Comparison of ENCODE assay signal across 19 mouse cellular contexts in the genomic region with DNA sequence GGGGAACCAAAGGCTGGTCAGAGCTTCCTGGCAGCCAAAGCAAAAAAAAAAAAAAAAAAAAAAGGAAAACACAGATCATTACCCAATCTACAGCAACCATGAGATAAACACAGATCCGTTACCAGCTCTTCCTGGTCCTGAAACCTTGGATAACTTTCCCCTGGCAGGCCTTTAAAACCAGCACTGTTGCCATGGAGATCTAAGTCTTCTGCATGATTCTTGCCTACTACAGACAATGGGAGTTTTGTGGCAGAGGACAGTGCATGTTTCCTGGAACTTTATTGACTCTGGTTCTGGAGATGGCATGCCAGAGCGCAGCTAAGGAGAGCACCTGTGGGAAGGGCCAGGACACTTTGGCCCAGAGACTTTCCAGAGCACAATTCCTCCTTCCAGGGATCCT. TPM values are rescaled to one million over a fixed set of nuclear protein-coding genes. Genes with fewer than 3 reads are reported as not detected.
DNase-seq lines count a peak whose midpoint lies in the region; ATAC-seq lines count a peak whose summit lies in the region.
"Had no signal": no experiment of that assay in that cellular context is flagged by ENCODE, and none has a peak within 500 bp of the region (broad histone marks: within the 10 kb centered on the region; RNA-seq: fewer than 3 reads in every experiment).

No protein-coding gene starts in this region.

- H3K27me3 ChIP-seq in hindbrain, embryonic 10.5 days (ENCODE audit: insufficient read depth, poor library complexity, severe bottlenecking): peaks cover 31% of the 10 kb centered on the region
- peaks cover 19% of the 10 kb centered on the region for H3K27me3 ChIP-seq in hindbrain, embryonic 11.5 days (ENCODE audit: control insufficient read depth, insufficient read depth, low read length)
- 0 out of 2 replicates have a peak, but pooled peaks cover 7% of the 10 kb centered on the region for H3K27me3 ChIP-seq in midbrain, embryonic 14.5 days (ENCODE audit: control insufficient read depth, insufficient read depth, low read length)
- H3K27me3 ChIP-seq in midbrain, embryonic 16.5 days (ENCODE audit: control insufficient read depth, insufficient read depth, low read depth, low read length): no peaks in the 10 kb centered on the region

- H3K4me1 ChIP-seq in hindbrain, embryonic 10.5 days (replicated peaks): peaks cover 51% of the 10 kb centered on the region
- 0 out of 2 replicates have a peak, but pooled peaks cover 3% of the 10 kb centered on the region for H3K4me1 ChIP-seq in hindbrain, embryonic 11.5 days (replicated peaks; ENCODE audit: control insufficient read depth, insufficient read depth, low read length)
- H3K4me1 ChIP-seq in midbrain, embryonic 14.5 days (ENCODE audit: control insufficient read depth, insufficient read depth, low read length): peaks cover 15% of the 10 kb centered on the region; the same call in 1 of the 2 replicates
- H3K4me1 ChIP-seq in midbrain, embryonic 16.5 days (ENCODE audit: control insufficient read depth, insufficient read depth, low read length): peaks cover 16% of the 10 kb centered on the region; the same call in 1 of the 2 replicates

- 0 out of 2 replicates have a peak overlapping the region, but pooled peaks have one; percentile 40 for H3K27ac ChIP-seq in hindbrain, embryonic 10.5 days
- H3K27ac ChIP-seq in hindbrain, embryonic 11.5 days (ENCODE audit: low read depth, low read length): no peak overlapping the region
- no peak overlapping the region for H3K27ac ChIP-seq in midbrain, embryonic 14.5 days (replicated peaks; ENCODE audit: low read depth, low read length)
- H3K27ac ChIP-seq in midbrain, embryonic 16.5 days (ENCODE audit: low read length): no peak overlapping the region
- H3K27ac ChIP-seq: heart, embryonic 10.5 days; hindbrain, embryonic 15.5 days; liver, embryonic 13.5 days; lung, embryonic 15.5 days; macrophage; midbrain, embryonic 12.5 days had no signal

- no peak for ATAC-seq in hindbrain, embryonic 11.5 days (ENCODE audit: low FRiP score)
- no peak for ATAC-seq in midbrain, embryonic 14.5 days (ENCODE audit: low FRiP score, low TSS enrichment)
- ATAC-seq in midbrain, embryonic 16.5 days: no peak
- ATAC-seq: intestine, embryonic 16.5 days had no signal

- no peak for DNase-seq in hindbrain, embryonic 10.5 days (ENCODE audit: low spot score)
- no peak for DNase-seq in hindbrain, embryonic 11.5 days (ENCODE audit: low spot score)
- peak; percentile 51 for DNase-seq in midbrain, embryonic 14.5 days
- peak; percentile 17 for DNase-seq in adipocyte (ENCODE audit: low spot score)
- no peak for DNase-seq in ovary, postnatal 10 days (ENCODE audit: low spot score)
- DNase-seq in frontal cortex, adult 2 months (ENCODE audit: extremely low spot score in 1 of 2, low spot score in 1 of 2): no peak
- DNase-seq: cerebellum, postnatal 14 days; gastrocnemius, postnatal 25 days; kidney, postnatal 36 days; layer of hippocampus, adult 9-11 months; liver, embryonic 13.5 days; right cerebral cortex, postnatal 4 days had no signal

- WGBS in hindbrain, embryonic 10.5 days: 49% methylated on average over 2 of the region's 2 CpGs
- WGBS in hindbrain, embryonic 11.5 days: 44% methylated on average over 2 of the region's 2 CpGs
- 42% methylated on average over 2 of the region's 2 CpGs for WGBS in midbrain, embryonic 14.5 days
- WGBS in midbrain, embryonic 16.5 days: 55% methylated on average over 2 of the region's 2 CpGs

- no peaks in the 10 kb centered on the region for H3K36me3 ChIP-seq in hindbrain, embryonic 10.5 days
- no peaks in the 10 kb centered on the region for H3K36me3 ChIP-seq in hindbrain, embryonic 11.5 days (ENCODE audit: control insufficient read depth, insufficient read depth, low read length)
- H3K36me3 ChIP-seq in midbrain, embryonic 14.5 days (ENCODE audit: control insufficient read depth, insufficient read depth, low read length): no peaks in the 10 kb centered on the region
- no peaks in the 10 kb centered on the region for H3K36me3 ChIP-seq in midbrain, embryonic 16.5 days (ENCODE audit: control insufficient read depth, insufficient read depth, low read length)
- H3K36me3 ChIP-seq: heart, embryonic 10.5 days; hindbrain, embryonic 15.5 days; liver, embryonic 13.5 days; lung, embryonic 15.5 days; midbrain, embryonic 12.5 days had no signal

- no peak overlapping the region for H3K4me3 ChIP-seq in hindbrain, embryonic 10.5 days
- H3K4me3 ChIP-seq in hindbrain, embryonic 11.5 days (ENCODE audit: low read depth, low read length): no peak overlapping the region
- no peak overlapping the region for H3K4me3 ChIP-seq in midbrain, embryonic 14.5 days (replicated peaks; ENCODE audit: low read depth, low read length)
- no peak overlapping the region for H3K4me3 ChIP-seq in midbrain, embryonic 16.5 days (ENCODE audit: low read depth, low read length)
- H3K4me3 ChIP-seq: heart, embryonic 10.5 days; hindbrain, embryonic 15.5 days; liver, embryonic 13.5 days; lung, embryonic 15.5 days; midbrain, embryonic 12.5 days had no signal

- no peak overlapping the region for H3K4me2 ChIP-seq in hindbrain, embryonic 11.5 days (replicated peaks; ENCODE audit: low read depth, low read length)
- no peak overlapping the region for H3K4me2 ChIP-seq in midbrain, embryonic 14.5 days (ENCODE audit: low read length)
- no peak overlapping the region for H3K4me2 ChIP-seq in midbrain, embryonic 16.5 days (ENCODE audit: low read length)
- H3K4me2 ChIP-seq: hindbrain, embryonic 15.5 days; liver, embryonic 13.5 days; lung, embryonic 15.5 days; midbrain, embryonic 12.5 days had no signal

- no peak overlapping the region for H3K9ac ChIP-seq in hindbrain, embryonic 11.5 days (ENCODE audit: low read depth, low read length)
- H3K9ac ChIP-seq in midbrain, embryonic 14.5 days (replicated peaks; ENCODE audit: low read length): no peak overlapping the region
- no peak overlapping the region for H3K9ac ChIP-seq in midbrain, embryonic 16.5 days (ENCODE audit: low read depth, low read length)
- H3K9ac ChIP-seq: hindbrain, embryonic 15.5 days; liver, embryonic 13.5 days; lung, embryonic 15.5 days; midbrain, embryonic 12.5 days had no signal

- H3K9me3 ChIP-seq in hindbrain, embryonic 10.5 days: no peaks in the 10 kb centered on the region
- no peaks in the 10 kb centered on the region for H3K9me3 ChIP-seq in hindbrain, embryonic 11.5 days (ENCODE audit: control insufficient read depth, low read length)
- no peaks in the 10 kb centered on the region for H3K9me3 ChIP-seq in midbrain, embryonic 14.5 days (ENCODE audit: control insufficient read depth, low read length)
- H3K9me3 ChIP-seq in midbrain, embryonic 16.5 days (replicated peaks; ENCODE audit: control insufficient read depth, low read length, poor library complexity, severe bottlenecking): no peaks in the 10 kb centered on the region
- H3K9me3 ChIP-seq: heart, embryonic 10.5 days; hindbrain, embryonic 15.5 days; liver, embryonic 13.5 days; lung, embryonic 15.5 days; midbrain, embryonic 12.5 days had no signal

RNA-seq across cellular contexts. Expression of a gene that starts 4.8 kb away (rescaled TPM):
- polyA plus RNA-seq in hindbrain, embryonic 10.5 days (2016; fragmentation: Nextera tagmentation; extraction: Ambion mirVana): 0.77 and 1.2 TPM in 2 replicates
- polyA plus RNA-seq in hindbrain, embryonic 11.5 days (2014; fragmentation: Nextera tagmentation; extraction: Ambion mirVana): 0.63 and 0.83 TPM in 2 replicates
- 4.8 and 5.0 TPM in 2 replicates for polyA plus RNA-seq in midbrain, embryonic 14.5 days (2014; fragmentation: Nextera tagmentation; extraction: Ambion mirVana)
- 3.6 and 5.0 TPM in 2 replicates for polyA plus RNA-seq in midbrain, embryonic 16.5 days (2015; fragmentation: Nextera tagmentation; extraction: Ambion mirVana)
- 81.9 and 82.1 TPM in 2 replicates for polyA plus RNA-seq in frontal cortex, adult 2 months (2012; rRNA removed)
- polyA plus RNA-seq: macrophage had no signal

Comparison
In these comparisons a context has a peak if more than half of its experiments do, and no peak if none do; other contexts are left out.
1. DNase-seq: peak in midbrain, embryonic 14.5 days (single experiment) and adipocyte (single experiment); none in hindbrain, embryonic 10.5 days (single experiment), hindbrain, embryonic 11.5 days (single experiment), ovary, postnatal 10 days (single experiment) and frontal cortex, adult 2 months (0 of 2).
2. RNA of a gene that starts 4.8 kb away (polyA plus RNA-seq): 81.9 to 82.1 TPM in frontal cortex, adult 2 months; 4.8 to 5.0 TPM in midbrain, embryonic 14.5 days, 3.6 to 5.0 TPM in midbrain, embryonic 16.5 days, 0.63 to 0.83 TPM in hindbrain, embryonic 11.5 days and 0.77 to 1.2 TPM in hindbrain, embryonic 10.5 days; every median in the first group is over 10 times any median in the second.